Mouse (Mus musculus) small intestine, adult 2 months (tissue): ENCODE data around the gene Psen2.

Experiments used
- CTCF ChIP-seq: fragments of 200-500 bp; IDR thresholded peaks from 2 replicates; pipeline ENCODE4 v1.5.1; 2012; ENCODE audit warnings: low read depth, mild to moderate bottlenecking, control low read depth, inconsistent platforms, low read length, moderate library complexity, mixed read lengths; ENCODE audit not compliant: insufficient replicate concordance, insufficient read length; ENCODE audit errors: extremely low read depth
- POLR2A ChIP-seq: fragments of 200-500 bp; IDR thresholded peaks from 2 replicates; pipeline ENCODE4 v1.6.1; 2012; ENCODE audit warnings: low read depth, mild to moderate bottlenecking, control low read depth, inconsistent platforms, low read length, moderate library complexity

DNA sequence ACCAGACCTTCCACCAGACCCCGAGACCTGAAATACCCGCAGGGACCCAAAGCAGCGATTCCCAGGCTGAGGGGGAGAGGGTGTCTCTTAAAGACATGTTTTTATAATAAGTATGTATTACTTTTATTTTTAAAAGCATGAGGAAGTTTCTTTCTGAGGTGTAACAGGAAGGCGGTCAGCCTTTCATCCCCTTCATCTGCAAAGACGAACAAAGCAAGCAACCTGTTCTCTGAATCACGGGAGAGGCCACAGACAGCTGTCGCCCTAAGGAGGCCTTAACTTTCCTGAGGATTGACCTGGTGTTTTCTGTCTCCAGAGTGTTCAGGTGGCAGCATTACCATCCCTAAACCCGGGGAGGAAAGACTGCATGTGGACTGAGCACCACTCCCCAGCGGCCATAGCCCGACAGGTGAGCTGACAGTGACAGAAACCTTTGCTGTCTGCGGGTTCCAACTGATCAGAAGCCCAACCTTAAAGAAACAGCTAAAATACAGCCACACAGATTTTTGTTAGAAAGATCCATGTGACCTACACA is 10.5 kb downstream of the Psen2 start:
- no peak for TF ChIP-seq CTCF
- TF ChIP-seq POLR2A: no peak
